Mouse (Mus musculus) embryonic facial prominence, embryonic 14.5 days (tissue): Measurements from ENCODE around the gene Jazf1. TPM values are rescaled to one million over a fixed set of nuclear protein-coding genes. Genes with fewer than 3 reads are reported as not detected.

ENCODE experiments used
- ATAC-seq: fragments of 200-750 bp; cut with Nextera tagmentation; 2 replicates; pipeline ENCODE4 v1.8.0; 2017; ENCODE audit warnings: low read depth, moderate number of reproducible peaks, moderate TSS enrichment
- DNase-seq: peaks from one replicate; pipeline ENCODE4 v3.0.0-alpha.2; 2015; ENCODE audit warnings: low spot score
- H3K27ac ChIP-seq: fragments of 300-500 bp; sonication (generic); replicated peaks from 2 replicates; pipeline ENCODE4 v1.5.1; 2014; ENCODE audit warnings: low read depth, mild to moderate bottlenecking, low read length, moderate library complexity
- H3K27me3 ChIP-seq: fragments of 300-500 bp; sonication (generic); replicated peaks from 2 replicates; pipeline ENCODE4 v1.6.1; 2014; ENCODE audit warnings: low read length; ENCODE audit not compliant: control insufficient read depth, insufficient read depth
- H3K36me3 ChIP-seq: fragments of 300-500 bp; sonication (generic); 2 replicates; pipeline ENCODE4 v1.6.1; 2014; ENCODE audit warnings: low read length, mixed read lengths; ENCODE audit not compliant: control insufficient read depth, insufficient read depth
- H3K4me1 ChIP-seq: fragments of 300-500 bp; sonication (generic); 2 replicates; pipeline ENCODE4 v1.6.1; 2014; ENCODE audit warnings: antibody characterized with exemption, low read length; ENCODE audit not compliant: control insufficient read depth, insufficient read depth
- H3K4me2 ChIP-seq: fragments of 300-500 bp; sonication (generic); 2 replicates; pipeline ENCODE4 v1.6.1; 2014; ENCODE audit warnings: low read depth, mild to moderate bottlenecking, low read length, moderate library complexity, mixed read lengths
- H3K4me3 ChIP-seq: fragments of 300-500 bp; sonication (generic); 2 replicates; pipeline ENCODE4 v1.5.1; 2014; ENCODE audit warnings: low read depth, mild to moderate bottlenecking, low read length
- H3K9ac ChIP-seq: fragments of 300-500 bp; sonication (generic); 2 replicates; pipeline ENCODE4 v1.6.1; 2014; ENCODE audit warnings: low read depth, mild to moderate bottlenecking, low read length, moderate library complexity, mixed read lengths
- H3K9me3 ChIP-seq: fragments of 300-500 bp; sonication (generic); 2 replicates; pipeline ENCODE4 v1.6.1; 2016; ENCODE audit warnings: low read length; ENCODE audit not compliant: control insufficient read depth
- WGBS: fragments of 180-500 bp; shearing (Covaris S2); extraction: QIAGEN DNeasy Blood & Tissue Kit; methylation state at CpG from one replicate; pipeline ENCODE4 v1.1.7; 2014; 5-methylcytosine and 5-hydroxymethylcytosine counted together
- polyA plus RNA-seq: library from polyadenylated mRNA; unstranded; fragments of >200 nt; fragmentation: Nextera tagmentation; extraction: Ambion mirVana; gene quantifications from 2 replicates; pipeline ENCODE4 v1.2.1, GENCODE M21; 2014

The Jazf1 gene
- polyA plus RNA-seq, 1 experiment from 2014 or later: 17.2 TPM

DNA sequence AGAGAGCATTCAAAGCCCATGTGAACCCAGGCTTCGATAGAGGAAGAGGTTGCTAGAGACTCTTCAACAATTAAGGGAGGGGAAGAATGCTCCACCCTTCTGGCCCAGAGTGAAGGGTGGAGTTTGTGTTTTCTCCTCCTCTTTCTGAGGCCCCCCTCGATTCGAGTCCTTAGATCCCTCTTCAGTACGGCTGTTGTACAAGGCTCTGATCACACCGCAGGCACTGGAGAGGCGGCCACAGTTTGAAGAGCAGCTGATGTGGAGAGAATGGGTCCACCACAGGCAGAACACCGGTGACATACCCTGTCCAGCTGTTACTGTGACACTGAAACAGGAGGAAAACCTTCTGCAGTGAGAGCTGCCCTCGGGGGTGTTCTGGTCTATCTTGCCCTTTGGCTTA, 292.5 kb downstream of the Jazf1 start:
- H3K9ac ChIP-seq: no peak overlapping the region
- DNase-seq: no peak
- H3K9me3 ChIP-seq: no peaks in the 10 kb centered on the region
- 83% methylated on average over 8 of the region's 8 CpGs for WGBS
- H3K4me3 ChIP-seq: no peak overlapping the region
- H3K4me1 ChIP-seq: no peaks in the 10 kb centered on the region
- no peak for ATAC-seq
- H3K4me2 ChIP-seq: no peak overlapping the region
- no peaks in the 10 kb centered on the region for H3K36me3 ChIP-seq
- no peak overlapping the region for H3K27ac ChIP-seq
- no peaks in the 10 kb centered on the region for H3K27me3 ChIP-seq

DNA sequence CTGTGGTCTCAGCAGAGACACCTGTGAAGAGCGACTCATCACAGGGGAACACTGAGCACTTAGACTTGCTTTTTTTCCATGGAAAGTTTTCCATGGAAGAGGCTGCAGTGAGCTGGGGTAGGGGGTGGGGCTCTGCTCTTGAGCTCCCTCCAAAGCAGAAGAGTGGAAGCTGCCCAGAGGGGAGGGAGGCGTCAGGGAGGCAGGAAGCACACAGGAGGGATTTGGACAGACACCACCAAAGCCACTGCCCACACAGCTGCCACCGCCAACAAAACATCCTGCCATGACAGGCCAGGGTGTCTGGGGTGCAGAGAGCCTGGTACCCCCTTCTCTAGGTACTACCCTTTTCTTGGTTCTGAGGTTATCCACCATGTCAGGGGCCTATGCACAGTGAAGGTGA, 293.1 kb downstream of the Jazf1 start:
- Histone ChIP-seq H3K4me1 (no peaks in the 10 kb centered on the region), H3K4me3 (no peak overlapping the region), H3K27ac (no peak overlapping the region), H3K4me2 (no peak overlapping the region), H3K9me3 (no peaks in the 10 kb centered on the region), H3K9ac (no peak overlapping the region), H3K27me3 (no peaks in the 10 kb centered on the region), H3K36me3 (no peaks in the 10 kb centered on the region)
- no peak for DNase-seq
- WGBS: 68% methylated on average over 3 of the region's 3 CpGs
- ATAC-seq: no peak

DNA sequence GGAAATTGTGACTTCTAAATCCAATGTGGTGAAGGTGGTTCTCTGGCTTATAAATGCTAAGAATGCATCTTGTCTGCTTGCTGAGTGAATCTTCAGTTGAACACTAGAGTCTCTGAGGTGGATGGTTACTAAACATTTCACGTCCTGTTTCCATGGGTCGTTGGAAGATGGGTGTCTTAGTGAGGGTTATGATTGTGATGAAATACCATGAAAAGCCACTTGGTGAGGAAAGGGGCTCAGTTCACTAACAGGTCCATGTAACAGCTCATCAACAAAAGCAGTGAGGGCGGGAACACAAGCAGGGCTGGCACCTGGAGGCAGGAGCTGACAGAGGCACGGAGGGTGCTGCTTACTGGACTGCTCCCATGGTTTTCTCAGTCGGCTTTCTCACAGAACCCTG, 295.3 kb downstream of the Jazf1 start:
- WGBS: 84% methylated on average over 5 of the region's 5 CpGs
- no peaks in the 10 kb centered on the region for H3K4me1 ChIP-seq
- no peak overlapping the region for H3K4me2 ChIP-seq
- no peak overlapping the region for H3K9ac ChIP-seq
- peaks cover 7% of the 10 kb centered on the region for H3K36me3 ChIP-seq
- DNase-seq (no peak), ATAC-seq (no peak)
- H3K27me3 ChIP-seq: no peaks in the 10 kb centered on the region
- H3K4me3 ChIP-seq: no peak overlapping the region
- H3K27ac ChIP-seq: no peak overlapping the region
- H3K9me3 ChIP-seq: no peaks in the 10 kb centered on the region

DNA sequence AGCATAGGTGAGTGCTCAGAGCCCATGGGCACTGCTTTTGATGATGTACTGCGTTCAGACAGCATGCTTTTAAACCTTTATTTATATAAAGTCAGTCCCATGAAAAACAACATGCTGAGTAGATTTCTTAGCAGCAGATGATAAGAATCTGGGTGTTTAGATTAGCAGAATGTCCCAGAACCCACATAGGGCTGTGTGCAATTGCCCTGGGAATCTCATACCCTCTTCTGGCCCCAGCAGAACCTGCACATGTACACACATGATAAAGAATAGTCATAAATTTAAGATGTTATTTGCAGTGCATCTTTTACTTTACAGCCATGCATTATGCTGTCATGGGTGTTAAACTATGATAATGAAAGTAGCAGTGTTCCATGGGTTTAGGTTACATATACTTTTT, 297.6 kb downstream of the Jazf1 start:
- Histone ChIP-seq H3K4me1 (no peaks in the 10 kb centered on the region), H3K4me2 (no peak overlapping the region), H3K4me3 (no peak overlapping the region), H3K27me3 (no peaks in the 10 kb centered on the region), H3K27ac (no peak overlapping the region), H3K9ac (no peak overlapping the region), H3K9me3 (no peaks in the 10 kb centered on the region), H3K36me3 (peaks cover 28% of the 10 kb centered on the region)
- ATAC-seq (no peak), DNase-seq (no peak)
- 50% methylated on average over 1 of the region's 1 CpGs for WGBS

DNA sequence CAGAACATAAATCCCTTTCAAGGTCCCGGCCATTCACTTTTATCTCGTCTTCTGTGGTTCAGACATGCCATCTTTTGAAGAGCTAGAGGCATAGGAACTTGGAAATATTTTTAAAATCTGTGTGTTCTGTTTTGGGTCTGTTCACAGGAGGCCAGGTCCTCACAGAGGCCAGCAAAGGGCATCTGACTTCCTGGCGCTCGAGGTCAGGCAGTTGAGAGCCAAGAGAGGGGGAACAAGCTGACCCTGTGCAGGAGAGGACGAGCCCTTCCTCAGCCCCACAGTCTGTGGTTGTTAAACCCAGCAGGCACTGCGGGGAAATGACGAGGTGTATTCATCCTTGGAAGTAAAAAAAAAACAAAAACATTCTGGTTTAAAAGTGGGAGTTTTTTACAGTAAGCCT, 303.2 kb downstream of the Jazf1 start:
- ATAC-seq (no peak), DNase-seq (no peak)
- Histone ChIP-seq H3K4me1 (no peaks in the 10 kb centered on the region), H3K4me3 (no peak overlapping the region), H3K9ac (no peak overlapping the region), H3K9me3 (no peaks in the 10 kb centered on the region), H3K27ac (no peak overlapping the region), H3K36me3 (peaks cover 69% of the 10 kb centered on the region), H3K27me3 (no peaks in the 10 kb centered on the region), H3K4me2 (no peak overlapping the region)
- WGBS: 59% methylated on average over 7 of the region's 7 CpGs

DNA sequence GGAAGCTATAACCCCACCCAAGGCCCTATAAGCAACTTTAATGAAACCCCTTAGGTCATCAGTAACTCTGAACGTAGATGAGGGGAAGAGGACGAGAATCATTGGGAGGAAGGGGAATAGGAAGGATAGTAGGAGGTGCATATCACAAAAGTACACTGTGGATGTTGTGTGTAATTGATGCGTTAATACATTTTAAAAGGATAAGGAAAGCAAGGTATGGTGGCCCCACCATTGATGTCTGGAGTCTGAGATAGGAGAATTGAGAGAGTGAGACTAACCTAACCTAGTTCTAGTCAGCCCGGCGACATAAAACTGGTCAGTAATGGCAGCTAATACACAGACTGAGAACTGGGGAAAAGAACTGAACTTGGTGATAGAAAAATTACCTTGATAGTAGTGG, 315.6 kb downstream of the Jazf1 start:
- WGBS: 94% methylated on average over 5 of the region's 5 CpGs

DNA sequence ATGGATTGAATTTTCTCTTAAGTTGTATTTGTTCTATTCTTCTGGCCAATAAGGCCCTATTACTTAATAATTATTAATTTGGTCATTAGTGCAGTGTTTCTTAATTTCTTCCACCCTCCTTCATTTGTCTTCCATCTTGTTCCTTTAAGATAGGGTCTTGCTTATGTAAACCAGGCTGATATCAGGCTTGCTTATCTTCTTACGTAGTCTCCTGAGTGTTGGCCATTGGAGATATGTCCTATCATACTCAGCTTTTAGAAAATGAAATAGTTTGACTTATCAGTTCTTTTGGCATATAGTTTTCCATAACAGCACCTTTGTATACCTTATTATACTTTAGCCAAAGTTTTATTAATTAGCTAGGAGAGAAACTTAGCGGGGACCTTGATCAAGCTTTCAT, 333.8 kb downstream of the Jazf1 start:
- ATAC-seq: no peak
- H3K4me2 ChIP-seq: no peak overlapping the region
- whole genome bisulfite sequencing: 96% methylated on average over 2 of the region's 2 CpGs
- no peaks in the 10 kb centered on the region for H3K27me3 ChIP-seq
- no peaks in the 10 kb centered on the region for H3K4me1 ChIP-seq
- DNase-seq: no peak
- H3K27ac ChIP-seq: no peak overlapping the region
- no peak overlapping the region for H3K4me3 ChIP-seq
- no peak overlapping the region for H3K9ac ChIP-seq
- no peaks in the 10 kb centered on the region for H3K9me3 ChIP-seq
- H3K36me3 ChIP-seq: peaks cover 59% of the 10 kb centered on the region

More for the DNA sequence above, 315.6 kb downstream of the Jazf1 start:
- Histone ChIP-seq H3K36me3 (peaks cover 54% of the 10 kb centered on the region), H3K9me3 (no peaks in the 10 kb centered on the region), H3K9ac (no peak overlapping the region), H3K4me3 (no peak overlapping the region), H3K27me3 (no peaks in the 10 kb centered on the region), H3K4me1 (no peaks in the 10 kb centered on the region), H3K27ac (no peak overlapping the region), H3K4me2 (no peak overlapping the region)
- no peak for DNase-seq
- ATAC-seq: no peak

DNA sequence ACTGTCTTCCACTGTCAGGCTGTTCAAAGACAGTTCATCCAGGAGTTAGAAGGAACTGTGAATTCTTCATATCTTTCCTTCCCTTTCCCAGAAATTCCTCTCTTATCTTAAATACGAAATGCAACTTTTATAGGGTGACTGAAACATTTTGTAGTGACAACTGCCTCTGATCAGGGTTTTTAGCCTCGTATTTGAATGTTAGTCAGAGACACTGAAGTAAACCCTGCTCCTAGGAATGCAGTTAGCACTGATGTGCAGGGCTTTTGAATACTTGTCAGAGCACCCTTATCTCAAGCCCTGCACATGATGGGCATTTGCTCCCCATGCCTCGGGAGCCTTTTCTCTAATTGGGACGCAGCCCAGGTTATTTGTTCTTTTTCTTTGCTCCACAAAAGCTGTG, 338.1 kb downstream of the Jazf1 start:
- H3K4me2 ChIP-seq: no peak overlapping the region
- ATAC-seq (no peak), DNase-seq (no peak)
- H3K4me3 ChIP-seq: no peak overlapping the region
- H3K9me3 ChIP-seq: no peaks in the 10 kb centered on the region
- no peak overlapping the region for H3K9ac ChIP-seq
- peaks cover 48% of the 10 kb centered on the region for H3K36me3 ChIP-seq
- 82% methylated on average over 4 of the region's 4 CpGs for WGBS
- no peak overlapping the region for H3K27ac ChIP-seq
- no peaks in the 10 kb centered on the region for H3K27me3 ChIP-seq
- H3K4me1 ChIP-seq: no peaks in the 10 kb centered on the region

DNA sequence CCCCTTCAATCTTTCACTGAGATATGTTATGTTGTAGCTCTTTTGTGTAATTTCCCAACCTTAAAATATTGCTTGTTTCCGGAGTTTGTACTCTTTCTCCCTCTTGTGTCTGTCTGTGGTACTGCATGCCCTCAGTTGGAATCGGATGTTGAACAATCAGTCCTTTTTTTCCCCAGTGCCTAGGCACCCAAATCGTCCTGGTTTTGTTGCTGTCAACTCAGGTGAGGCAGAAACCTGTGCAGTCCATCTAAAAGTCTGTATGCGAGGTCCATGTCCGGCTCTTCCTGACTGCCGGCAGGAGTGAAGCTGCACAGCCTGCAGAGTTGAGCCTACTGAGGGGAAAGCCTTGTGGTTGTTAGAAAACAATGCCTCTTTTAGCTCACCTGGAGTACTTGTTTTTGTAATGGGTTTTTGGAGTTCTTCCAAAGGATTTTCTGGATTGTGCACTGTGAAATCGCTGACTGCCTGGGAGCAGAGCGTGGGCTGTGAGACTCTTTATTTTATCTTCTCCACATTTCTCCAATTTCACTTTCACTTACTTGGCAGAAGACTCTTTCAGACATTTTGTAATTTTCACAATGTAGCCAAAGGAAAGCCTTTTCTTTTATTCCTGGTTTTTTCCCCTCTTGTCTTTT, 343.5 kb downstream of the Jazf1 start:
- 52% methylated on average over 8 of the region's 8 CpGs for WGBS
- H3K9me3 ChIP-seq: no peaks in the 10 kb centered on the region
- no peak overlapping the region for H3K4me3 ChIP-seq
- no peaks in the 10 kb centered on the region for H3K4me1 ChIP-seq
- no peak overlapping the region for H3K9ac ChIP-seq
- ATAC-seq (peak; percentile 33; the same call in 1 of the 2 replicates), DNase-seq (peak; percentile 41)
- H3K36me3 ChIP-seq: peaks cover 40% of the 10 kb centered on the region
- H3K27me3 ChIP-seq: no peaks in the 10 kb centered on the region
- H3K4me2 ChIP-seq: no peak overlapping the region
- H3K27ac ChIP-seq: no peak overlapping the region
